Mouse (Mus musculus) kidney, adult 11 months (tissue): Measurements from ENCODE around the gene Nf1.
A peak's percentile ranks its signal among the peaks of the same experiment; 100 is the strongest.

Source experiments
- DNase-seq: peaks from one replicate; pipeline ENCODE4 v3.0.0; 2022

The Nf1 gene

GRCm38 (mm10) chr11:79335077-79335476, 4.4 kb upstream of the Nf1 start:
- DNase-seq: no peak

GRCm38 (mm10) chr11:79336722-79337267, 2.7 kb upstream of the Nf1 start:
- no peak for DNase-seq

GRCm38 (mm10) chr11:79338621-79339020, 872 bp upstream of the Nf1 start:
- no peak for DNase-seq

DNA sequence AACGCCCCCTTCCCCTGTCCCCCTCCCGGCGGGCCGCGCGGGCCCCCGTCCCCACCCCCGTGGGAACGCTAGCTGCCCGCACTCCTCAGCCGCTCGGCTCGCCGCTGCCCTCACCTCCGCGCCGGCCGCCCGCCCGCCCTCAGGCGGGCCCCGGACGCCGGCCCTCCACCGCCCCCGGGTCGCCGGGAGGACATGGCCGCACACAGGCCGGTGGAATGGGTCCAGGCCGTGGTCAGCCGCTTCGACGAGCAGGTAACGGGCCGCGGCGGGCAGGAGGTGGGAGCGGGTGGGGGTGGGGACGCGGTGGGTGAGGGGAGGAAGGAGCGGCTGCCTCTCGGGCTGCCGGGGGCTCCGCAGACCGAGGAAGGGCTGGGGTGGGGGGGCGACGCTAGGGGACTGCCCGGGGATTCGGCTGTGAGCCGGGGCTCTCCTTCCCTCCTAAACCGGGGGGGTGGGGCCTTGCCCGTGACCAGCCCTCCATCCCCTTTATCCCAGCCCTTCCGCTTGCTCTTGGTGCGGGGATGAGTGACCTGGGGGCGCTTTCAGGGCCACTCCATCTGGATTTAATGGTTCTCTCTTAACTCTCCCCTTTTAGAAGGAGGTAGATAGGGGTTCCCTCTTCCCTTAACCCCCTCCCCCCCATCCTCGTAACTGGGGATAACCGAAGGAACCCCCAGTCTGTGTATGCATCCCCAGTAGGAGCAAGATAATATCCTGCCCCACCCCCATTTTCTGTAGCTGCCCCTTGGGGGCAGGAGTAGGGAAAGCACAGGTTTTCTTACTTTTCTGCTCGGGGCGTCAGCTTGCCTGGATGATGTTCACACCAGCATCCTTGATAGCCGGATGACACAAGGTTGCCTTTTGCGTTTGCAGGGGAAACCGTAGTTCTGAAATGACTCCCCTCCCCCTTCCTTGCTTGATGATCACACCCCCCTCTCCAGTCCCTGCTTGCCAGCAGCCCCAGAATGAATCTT, 602 bp downstream of the Nf1 start:
- DNase-seq: peak; percentile 16

GRCm38 (mm10) chr11:79356995-79357394, 17.5 kb downstream of the Nf1 start:
- no peak for DNase-seq

- no peak for DNase-seq
These were observed 17.9 kb downstream of the Nf1 start for GRCm38 (mm10) chr11:79357397-79357796.

GRCm38 (mm10) chr11:79364956-79365355, 25.5 kb downstream of the Nf1 start:
- no peak for DNase-seq

DNA sequence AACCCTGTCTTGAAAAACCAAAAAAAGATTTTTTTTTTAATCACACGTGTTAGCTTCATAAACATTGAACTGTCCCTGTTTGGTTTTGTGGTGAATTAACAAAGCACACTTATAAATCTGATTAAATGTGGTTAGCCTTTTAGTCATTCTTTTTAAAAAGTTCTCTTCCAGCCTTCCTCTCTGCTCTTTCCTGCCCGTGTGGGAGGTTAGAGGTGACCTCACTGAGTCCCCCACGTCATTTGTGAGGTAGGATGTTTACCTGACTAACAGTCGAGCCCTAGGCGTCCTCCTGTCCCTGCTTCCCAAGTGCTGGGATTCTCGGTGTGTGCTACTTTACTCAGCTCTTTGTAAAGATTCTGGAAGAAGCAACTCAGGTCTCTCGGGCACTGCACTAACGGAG, 26.8 kb downstream of the Nf1 start:
- no peak for DNase-seq

- no peak for DNase-seq
These were observed 33.5 kb downstream of the Nf1 start for GRCm38 (mm10) chr11:79373031-79373430.

- peak; percentile 66 for DNase-seq
These were observed 58.8 kb downstream of the Nf1 start for GRCm38 (mm10) chr11:79398336-79398735.

- no peak for DNase-seq
These were observed 64.3 kb downstream of the Nf1 start for GRCm38 (mm10) chr11:79403625-79404319.

GRCm38 (mm10) chr11:79413761-79414513, 74.4 kb downstream of the Nf1 start:
- no peak for DNase-seq

GRCm38 (mm10) chr11:79422496-79422895, 83.0 kb downstream of the Nf1 start:
- DNase-seq: no peak

GRCm38 (mm10) chr11:79426571-79426970, 87.1 kb downstream of the Nf1 start:
- no peak for DNase-seq

DNA sequence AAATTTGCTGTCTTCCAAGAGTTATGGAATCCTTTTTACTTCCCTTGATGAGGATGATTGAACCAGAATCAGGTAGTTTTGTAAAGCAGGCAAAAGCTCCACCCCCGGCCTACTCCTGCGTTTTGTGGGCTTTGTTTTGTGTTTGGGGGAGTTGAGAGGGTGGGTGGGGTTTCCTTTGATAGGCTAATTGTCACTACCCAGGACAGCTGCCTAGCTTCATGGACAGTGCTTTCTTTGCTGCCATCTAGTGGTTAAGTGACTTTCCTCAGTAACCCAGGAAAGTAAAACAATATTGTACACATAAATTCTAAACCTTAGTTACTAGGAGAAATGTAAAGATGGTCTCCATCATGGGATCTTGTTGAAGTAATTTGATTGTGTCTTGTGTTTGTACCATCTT, 88.1 kb downstream of the Nf1 start:
- DNase-seq: no peak

- no peak for DNase-seq
These were observed 95.8 kb downstream of the Nf1 start for GRCm38 (mm10) chr11:79435252-79435651.

GRCm38 (mm10) chr11:79448361-79448760, 108.9 kb downstream of the Nf1 start:
- peak; percentile 35 for DNase-seq

DNA sequence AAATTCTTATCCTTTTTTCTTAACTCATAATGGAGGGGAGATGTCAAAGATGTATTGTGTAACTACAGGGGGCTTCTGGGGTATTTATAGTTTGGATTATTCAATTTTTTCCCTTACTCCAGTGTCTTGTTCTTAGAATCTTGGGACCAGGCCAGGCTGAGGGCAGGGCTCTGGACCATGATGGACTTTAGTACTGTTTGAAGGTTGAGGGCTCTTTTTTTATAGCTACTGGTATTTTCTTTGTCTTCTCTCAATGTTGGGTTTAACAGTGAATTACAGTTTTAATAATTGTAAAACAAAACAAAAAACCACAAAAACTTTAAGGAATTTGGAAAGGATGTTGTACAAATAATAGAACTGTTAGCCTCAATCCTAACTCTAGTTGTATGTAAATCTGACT, 113.5 kb downstream of the Nf1 start:
- DNase-seq: peak; percentile 69

- no peak for DNase-seq
These were observed 118.4 kb downstream of the Nf1 start for GRCm38 (mm10) chr11:79457928-79458327.

DNA sequence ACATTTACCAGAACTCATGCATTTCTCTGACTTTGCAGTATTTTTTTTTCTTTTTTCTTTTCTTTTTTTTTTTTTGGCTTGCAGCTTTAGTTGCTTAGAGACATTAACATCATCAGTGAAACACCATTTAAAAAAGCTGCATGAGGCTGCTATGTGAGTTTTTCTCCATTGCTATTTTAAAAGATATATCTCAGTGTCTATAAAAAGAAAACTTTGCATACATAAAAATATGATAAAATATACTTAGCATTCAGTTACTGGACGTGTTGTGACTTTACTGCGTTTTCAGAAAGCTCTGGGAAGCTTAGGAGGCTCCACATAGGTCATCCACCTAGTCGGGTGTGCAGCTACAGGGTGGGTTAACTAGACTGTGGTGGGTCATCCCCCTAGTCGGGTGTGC, 120.4 kb downstream of the Nf1 start:
- no peak for DNase-seq

GRCm38 (mm10) chr11:79460756-79461450, 121.4 kb downstream of the Nf1 start:
- no peak for DNase-seq

- DNase-seq: no peak
These were observed 128.6 kb downstream of the Nf1 start for GRCm38 (mm10) chr11:79468097-79468496.
